Mouse (Mus musculus) embryonic facial prominence, embryonic 14.5 days (tissue): Measurements from ENCODE around the gene Gm10413. TPM values are rescaled to one million over a fixed set of nuclear protein-coding genes. Genes with fewer than 3 reads are reported as not detected.
"Not testable (repeated sequence)": the region's sequence is repeated elsewhere in the genome, so short reads cannot be mapped to it uniquely, and the experiment has no call there.

Experiments
- ATAC-seq: fragments of 200-750 bp; cut with Nextera tagmentation; 2 replicates; pipeline ENCODE4 v1.8.0; 2017; ENCODE audit warnings: low read depth, moderate number of reproducible peaks, moderate TSS enrichment
- DNase-seq: peaks from one replicate; pipeline ENCODE4 v3.0.0-alpha.2; 2015; ENCODE audit warnings: low spot score
- H3K27ac ChIP-seq: fragments of 300-500 bp; sonication (generic); replicated peaks from 2 replicates; pipeline ENCODE4 v1.5.1; 2014; ENCODE audit warnings: low read depth, mild to moderate bottlenecking, low read length, moderate library complexity
- H3K27me3 ChIP-seq: fragments of 300-500 bp; sonication (generic); replicated peaks from 2 replicates; pipeline ENCODE4 v1.6.1; 2014; ENCODE audit warnings: low read length; ENCODE audit not compliant: control insufficient read depth, insufficient read depth
- H3K36me3 ChIP-seq: fragments of 300-500 bp; sonication (generic); 2 replicates; pipeline ENCODE4 v1.6.1; 2014; ENCODE audit warnings: low read length, mixed read lengths; ENCODE audit not compliant: control insufficient read depth, insufficient read depth
- H3K4me1 ChIP-seq: fragments of 300-500 bp; sonication (generic); 2 replicates; pipeline ENCODE4 v1.6.1; 2014; ENCODE audit warnings: antibody characterized with exemption, low read length; ENCODE audit not compliant: control insufficient read depth, insufficient read depth
- H3K4me2 ChIP-seq: fragments of 300-500 bp; sonication (generic); 2 replicates; pipeline ENCODE4 v1.6.1; 2014; ENCODE audit warnings: low read depth, mild to moderate bottlenecking, low read length, moderate library complexity, mixed read lengths
- H3K4me3 ChIP-seq: fragments of 300-500 bp; sonication (generic); 2 replicates; pipeline ENCODE4 v1.5.1; 2014; ENCODE audit warnings: low read depth, mild to moderate bottlenecking, low read length
- H3K9ac ChIP-seq: fragments of 300-500 bp; sonication (generic); 2 replicates; pipeline ENCODE4 v1.6.1; 2014; ENCODE audit warnings: low read depth, mild to moderate bottlenecking, low read length, moderate library complexity, mixed read lengths
- H3K9me3 ChIP-seq: fragments of 300-500 bp; sonication (generic); 2 replicates; pipeline ENCODE4 v1.6.1; 2016; ENCODE audit warnings: low read length; ENCODE audit not compliant: control insufficient read depth
- WGBS: fragments of 180-500 bp; shearing (Covaris S2); extraction: QIAGEN DNeasy Blood & Tissue Kit; methylation state at CpG from one replicate; pipeline ENCODE4 v1.1.7; 2014; 5-methylcytosine and 5-hydroxymethylcytosine counted together
- polyA plus RNA-seq: library from polyadenylated mRNA; unstranded; fragments of >200 nt; fragmentation: Nextera tagmentation; extraction: Ambion mirVana; gene quantifications from 2 replicates; pipeline ENCODE4 v1.2.1, GENCODE M21; 2014

The Gm10413 gene
- not detected in 2 replicates for polyA plus RNA-seq

- not testable (repeated sequence) for H3K27me3 ChIP-seq, DNase-seq, H3K36me3 ChIP-seq, H3K27ac ChIP-seq, H3K9me3 ChIP-seq, ATAC-seq, H3K4me3 ChIP-seq, H3K9ac ChIP-seq, H3K4me1 ChIP-seq, H3K4me2 ChIP-seq
- no CpG with 5 or more reads among the region's 2 CpGs for WGBS
Observed at GRCm38 (mm10) chr14:3394793-3395192, at the start of gene Gm10413. Gene Gm10413, plus strand, starts transcription at chr14:3395093.

GRCm38 (mm10) chr14:3412314-3412713, 17.4 kb downstream of the Gm10413 start, which contains the start of gene Gm10409:
Gene Gm10409, plus strand, starts transcription at chr14:3412614.
- H3K4me3 ChIP-seq, H3K9me3 ChIP-seq, ATAC-seq, H3K27me3 ChIP-seq, H3K36me3 ChIP-seq, H3K27ac ChIP-seq, H3K9ac ChIP-seq, DNase-seq, H3K4me2 ChIP-seq, H3K4me1 ChIP-seq: not testable (repeated sequence)
- no CpG with 5 or more reads among the region's 32 CpGs for WGBS

- not testable (repeated sequence) for H3K4me1 ChIP-seq, H3K4me2 ChIP-seq, H3K9ac ChIP-seq, H3K4me3 ChIP-seq, H3K9me3 ChIP-seq, H3K27ac ChIP-seq, DNase-seq, H3K36me3 ChIP-seq, ATAC-seq, H3K27me3 ChIP-seq
- WGBS: no CpG with 5 or more reads among the region's 2 CpGs
Observed at GRCm38 (mm10) chr14:3427803-3428202, 32.9 kb downstream of the Gm10413 start, which contains the start of gene Gm3005. Gene Gm3005, plus strand, starts transcription at chr14:3428103.

- not testable (repeated sequence) for H3K27me3 ChIP-seq, H3K27ac ChIP-seq, H3K4me3 ChIP-seq, ATAC-seq, DNase-seq, H3K9ac ChIP-seq, H3K36me3 ChIP-seq, H3K9me3 ChIP-seq, H3K4me1 ChIP-seq, H3K4me2 ChIP-seq
- WGBS: no CpG with 5 or more reads among the region's 3 CpGs
Observed at GRCm38 (mm10) chr14:3449079-3449478, 54.2 kb downstream of the Gm10413 start, which contains the start of gene Gm10408. Gene Gm10408, plus strand, starts transcription at chr14:3449379.

Other genes starting within 250 kb of the Gm10413 start
- not detected in 2 replicates for gene Gm5795, start 206.8 kb upstream of the Gm10413 start, polyA plus RNA-seq
- 2.6 and 3.4 TPM in 2 replicates for gene D830030K20Rik, start 186.6 kb upstream of the Gm10413 start, polyA plus RNA-seq
- 0.17 TPM in 1 of 2 replicates, not detected in the other for gene Gm2956, start 62.5 kb upstream of the Gm10413 start, polyA plus RNA-seq
- gene Gm10409, start 17.5 kb downstream of the Gm10413 start, polyA plus RNA-seq: 0.65 and 0.87 TPM in 2 replicates
- 0.16 TPM in 1 of 2 replicates, not detected in the other for gene Gm3005, start 33.0 kb downstream of the Gm10413 start, polyA plus RNA-seq
- not detected in 2 replicates for gene Gm10408, start 54.3 kb downstream of the Gm10413 start, polyA plus RNA-seq
- gene Gm3012, start 239.4 kb downstream of the Gm10413 start, polyA plus RNA-seq: not detected in 2 replicates